Mouse (Mus musculus): Measurements from ENCODE around the gene Flii.

Gene Flii

GRCm38 (mm10) chr11:60715833-60716232 is 11.2 kb downstream of the Flii start:
- no peak for DNase-seq (ENCODE audit: low read depth, low spot score)

DNA sequence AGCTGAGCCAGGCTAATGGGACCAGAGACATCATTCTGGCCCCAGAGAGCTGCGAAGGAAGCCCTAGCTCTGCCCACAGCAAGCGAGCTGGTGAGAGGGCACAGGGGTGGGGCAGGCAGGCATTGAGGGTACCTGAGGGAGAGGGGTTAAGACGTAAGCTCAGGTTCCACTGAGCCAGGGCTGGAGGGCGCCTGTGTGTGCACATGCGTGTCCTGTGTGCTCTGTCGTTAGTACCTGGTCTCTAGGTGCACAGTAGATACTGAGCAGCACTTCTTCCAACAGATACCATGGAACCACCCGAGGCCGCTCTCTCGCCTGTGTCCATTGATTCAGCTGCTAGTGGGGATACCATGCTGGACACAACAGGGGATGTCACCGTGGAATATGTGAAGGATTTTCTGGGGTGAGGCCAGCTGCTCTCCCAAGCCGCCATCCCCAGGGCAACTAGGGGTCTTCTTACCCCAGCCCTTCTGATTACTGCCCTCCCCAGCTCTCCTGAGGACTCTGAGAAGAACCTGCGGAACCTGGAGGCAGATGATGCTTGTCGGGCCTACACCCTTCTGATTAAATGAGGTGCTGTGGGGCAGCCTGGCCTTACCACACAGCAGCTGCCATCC is 14.3 kb downstream of the Flii start:
- no peak for DNase-seq (ENCODE audit: low read depth, low spot score)

DNA sequence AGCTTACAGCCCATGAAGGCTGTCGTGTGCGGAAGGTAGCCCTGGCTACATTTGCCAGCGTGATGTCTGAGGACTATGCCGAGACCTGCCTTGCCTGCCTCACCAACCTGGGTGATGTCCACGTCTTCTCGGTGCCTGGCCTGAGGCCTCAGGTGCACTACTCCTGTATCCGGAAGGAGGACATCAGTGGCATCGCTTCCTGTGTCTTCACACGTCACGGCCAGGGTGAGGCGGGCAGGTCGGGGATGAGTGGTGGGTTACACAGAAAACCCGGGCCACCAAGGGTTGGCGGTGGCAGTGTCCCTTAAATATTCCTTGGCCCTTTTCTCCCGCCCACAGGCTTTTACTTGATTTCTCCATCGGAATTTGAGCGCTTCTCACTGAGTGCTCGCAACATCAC is 15.0 kb downstream of the Flii start:
- DNase-seq (ENCODE audit: low read depth, low spot score): no peak

GRCm38 (mm10) chr11:60711218-60711617 is 15.8 kb downstream of the Flii start:
- no peak for DNase-seq (ENCODE audit: low read depth, low spot score)

DNA sequence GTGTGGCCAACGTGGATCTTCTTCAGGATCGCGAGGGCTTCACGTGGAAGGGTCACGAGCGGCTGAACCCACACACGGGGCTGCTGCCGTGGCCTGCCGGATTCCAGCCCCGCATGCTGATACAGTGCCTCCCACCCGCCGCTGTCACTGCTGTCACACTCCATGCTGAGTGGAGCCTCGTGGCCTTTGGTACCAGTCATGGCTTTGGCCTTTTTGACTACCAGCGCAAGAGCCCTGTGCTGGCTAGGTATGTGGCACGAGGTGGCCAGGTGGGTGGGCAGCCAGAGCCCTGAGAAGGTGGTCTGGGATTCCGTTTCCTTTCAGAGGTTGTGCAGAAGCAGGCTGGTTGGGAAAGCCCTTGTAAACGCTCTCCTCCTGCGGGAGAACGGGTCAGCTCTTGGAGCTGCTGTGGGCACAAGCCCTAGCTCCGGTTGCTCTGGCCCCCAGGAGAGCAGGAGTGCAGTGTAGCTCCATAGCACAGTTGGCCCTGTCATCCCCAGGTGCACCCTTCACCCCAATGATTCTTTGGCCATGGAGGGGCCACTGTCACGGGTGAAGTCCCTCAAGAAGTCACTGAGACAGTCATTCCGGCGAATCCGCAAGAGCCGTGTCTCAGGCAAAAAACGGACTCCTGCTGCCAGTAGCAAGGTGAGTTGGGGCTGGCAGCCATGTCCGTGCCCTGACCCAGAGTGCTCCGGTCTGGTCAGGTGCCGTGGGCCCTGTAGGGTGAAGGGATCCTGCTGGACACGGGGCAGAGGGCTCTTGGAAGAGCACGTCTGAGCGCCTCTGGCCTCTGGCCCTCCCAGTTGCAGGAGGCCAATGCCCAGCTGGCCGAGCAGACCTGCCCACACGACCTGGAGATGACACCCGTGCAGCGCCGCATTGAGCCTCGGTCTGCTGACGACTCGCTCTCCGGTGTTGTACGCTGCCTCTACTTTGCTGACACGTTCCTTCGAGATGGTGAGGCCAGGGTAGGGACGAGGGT is 17.3 kb downstream of the Flii start:
- DNase-seq (ENCODE audit: low read depth, low spot score): no peak

DNA sequence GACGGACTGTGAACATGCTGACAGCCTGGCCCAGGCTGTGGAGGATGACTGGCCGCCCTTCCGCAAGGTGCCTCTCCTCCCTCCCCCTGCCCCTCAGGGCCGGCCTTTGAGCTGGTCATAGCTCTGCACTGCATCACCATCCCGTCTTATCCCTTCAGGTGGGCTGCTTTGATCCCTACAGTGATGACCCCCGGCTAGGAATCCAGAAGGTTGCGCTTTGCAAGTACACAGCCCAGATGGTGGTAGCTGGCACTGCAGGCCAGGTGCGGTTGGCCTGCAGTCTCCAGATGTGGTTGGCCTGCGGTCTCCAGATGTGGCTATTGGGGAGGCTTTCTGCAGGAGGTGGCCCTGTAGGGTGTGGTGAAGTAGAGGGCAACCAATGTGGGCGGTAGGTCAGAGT is 18.4 kb downstream of the Flii start:
- no peak for DNase-seq (ENCODE audit: low read depth, low spot score)

DNA sequence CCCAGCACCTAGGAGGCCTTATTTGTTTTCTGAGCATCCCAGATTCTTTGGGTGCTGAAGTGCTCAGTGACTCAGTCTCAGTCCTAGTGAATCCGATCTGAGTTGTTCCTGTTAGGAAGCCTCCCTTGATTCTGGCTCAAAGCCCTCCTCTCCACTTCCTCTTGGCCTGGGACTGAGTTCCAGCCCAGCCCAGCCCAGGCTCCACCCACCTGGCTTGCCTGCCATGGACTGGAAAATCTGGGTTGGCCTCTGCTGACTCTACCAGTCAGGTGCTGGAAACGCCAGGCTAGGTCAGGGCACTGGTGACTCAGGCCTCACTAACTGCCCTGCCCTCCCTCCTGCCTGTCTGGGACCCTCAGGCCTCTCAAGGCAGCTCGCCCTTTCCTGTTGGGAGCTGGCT is 19.4 kb downstream of the Flii start:
- DNase-seq (ENCODE audit: low read depth, low spot score): no peak

DNA sequence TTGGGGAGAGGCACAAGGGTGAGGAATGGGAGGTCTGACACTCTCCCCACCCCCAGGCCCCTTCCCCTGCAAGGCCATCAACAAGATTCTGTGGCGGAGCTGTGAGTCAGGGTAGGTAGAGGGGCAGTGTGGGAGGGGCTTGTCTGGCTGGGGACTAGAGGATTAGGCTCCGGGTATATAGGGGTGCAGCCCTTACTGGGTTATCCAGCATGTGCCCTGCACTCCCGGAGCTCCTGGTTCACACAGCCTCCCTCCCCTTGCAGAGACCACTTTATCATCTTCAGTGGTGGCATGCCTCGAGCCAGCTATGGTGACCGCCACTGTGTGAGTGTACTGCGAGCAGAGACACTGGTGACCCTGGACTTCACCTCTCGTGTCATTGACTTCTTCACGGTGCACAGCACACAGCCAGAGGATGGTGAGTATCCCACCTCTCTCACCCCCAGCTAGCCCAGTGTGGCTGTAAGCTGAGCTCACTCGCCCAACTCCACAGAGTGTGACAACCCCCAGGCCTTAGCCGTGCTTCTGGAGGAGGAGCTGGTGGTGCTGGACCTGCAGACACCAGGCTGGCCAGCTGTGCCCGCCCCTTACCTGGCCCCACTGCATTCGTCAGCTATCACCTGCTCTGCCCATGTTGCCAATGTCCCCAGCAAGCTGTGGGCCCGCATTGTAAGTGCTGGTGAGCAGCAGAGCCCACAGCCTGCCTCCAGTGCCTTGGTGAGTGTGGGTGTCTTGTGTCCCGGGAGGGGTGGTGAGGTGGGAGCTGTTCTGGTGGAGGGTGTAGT is 20.2 kb downstream of the Flii start:
- DNase-seq (ENCODE audit: low read depth, low spot score): no peak

- DNase-seq (ENCODE audit: low read depth, low spot score): no peak
These were observed 21.0 kb downstream of the Flii start for GRCm38 (mm10) chr11:60706076-60706475.

DNA sequence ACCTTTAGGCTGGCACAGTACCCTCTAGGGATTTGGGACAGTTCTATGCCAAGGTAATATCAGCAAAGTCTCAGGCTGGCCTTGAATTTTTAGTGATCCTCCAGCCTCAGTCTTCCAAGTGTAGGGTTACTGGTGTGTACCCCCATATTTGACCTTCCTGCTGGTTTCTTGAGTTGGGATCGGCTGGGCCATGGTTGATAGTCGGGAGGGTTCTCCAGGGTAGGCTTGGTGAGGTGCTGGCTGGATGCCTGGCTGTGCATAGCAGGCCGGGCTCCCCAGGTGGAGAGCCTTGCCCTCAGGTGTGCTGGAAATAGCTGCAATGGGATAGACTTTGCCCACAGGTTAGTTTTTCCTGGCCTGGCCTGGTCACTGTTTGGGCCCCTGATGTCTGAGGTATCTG is 21.8 kb downstream of the Flii start:
- no peak for DNase-seq (ENCODE audit: low read depth, low spot score)

DNA sequence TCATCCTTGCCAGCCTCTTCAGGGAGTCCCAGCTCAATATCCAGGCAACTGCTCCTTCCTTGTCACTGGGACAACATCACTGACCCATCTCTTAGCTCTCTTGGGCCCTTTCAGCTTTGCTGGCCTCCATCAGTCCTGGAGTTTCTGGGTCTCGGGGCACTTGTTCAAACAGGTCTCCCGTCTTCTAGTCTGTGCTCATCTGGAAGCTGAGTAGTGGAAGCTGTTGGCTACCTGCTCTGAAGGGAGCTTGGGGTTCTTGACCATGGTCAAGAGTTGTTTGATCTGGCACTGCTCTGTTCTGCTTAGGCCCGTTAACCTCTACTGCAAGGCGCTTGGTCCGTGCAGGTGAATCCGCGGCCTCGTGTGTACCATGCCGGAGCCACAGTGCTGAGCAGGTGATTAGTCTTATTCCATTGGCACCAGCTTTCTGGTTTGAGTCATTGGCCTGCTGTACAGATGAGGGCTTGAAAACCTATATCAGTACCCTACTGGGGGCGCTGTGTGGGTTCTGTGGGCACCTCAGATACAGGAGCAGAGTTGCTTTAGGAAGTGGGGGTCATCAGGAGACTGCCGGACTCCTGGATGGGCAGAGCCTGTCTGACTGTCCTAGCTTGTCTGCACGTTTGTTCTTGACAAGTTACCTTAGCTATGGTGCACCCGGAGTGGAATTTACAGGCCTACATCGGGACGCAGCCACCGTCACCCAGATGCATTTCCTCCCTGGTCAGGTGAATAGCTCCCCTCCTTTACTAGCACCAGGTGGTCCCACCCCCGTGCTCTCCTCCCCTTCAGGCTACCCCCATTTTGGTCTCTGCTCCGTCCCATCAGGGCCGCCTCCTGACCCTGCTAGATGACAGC is 22.8 kb downstream of the Flii start:
- DNase-seq (ENCODE audit: low read depth, low spot score): no peak

- peak; percentile 73 for DNase-seq (ENCODE audit: low read depth, low spot score)
These were observed 23.9 kb downstream of the Flii start for GRCm38 (mm10) chr11:60703131-60703530.

DNA sequence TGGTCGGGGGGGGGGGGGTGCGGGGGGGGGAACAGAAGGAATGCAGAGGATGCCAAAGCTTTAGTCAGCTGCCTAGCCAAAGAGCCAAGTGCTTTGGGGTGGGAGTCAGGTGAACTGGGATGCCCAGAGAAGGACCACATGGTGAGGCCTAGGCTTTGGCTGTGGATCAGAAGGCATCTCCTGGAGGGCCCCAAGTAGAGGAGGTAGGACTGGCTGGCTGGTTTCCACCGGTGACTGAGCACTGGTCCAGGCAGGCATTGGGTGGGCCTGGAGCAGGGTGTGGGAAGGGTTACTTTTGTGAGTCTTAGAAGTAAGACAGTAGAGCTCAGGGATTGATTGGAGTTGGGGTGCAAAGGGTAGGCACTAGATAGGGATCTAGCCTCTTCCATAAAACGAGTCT is 25.5 kb downstream of the Flii start:
- DNase-seq (ENCODE audit: low read depth, low spot score): no peak

- no peak for DNase-seq (ENCODE audit: low read depth, low spot score)
These were observed 26.5 kb downstream of the Flii start for GRCm38 (mm10) chr11:60700320-60701185.

GRCm38 (mm10) chr11:60699524-60700075 is 27.5 kb downstream of the Flii start, which contains the start of gene Llgl1:
Llgl1 (plus strand) TSS chr11:60699723.
- peak; percentile 91 for DNase-seq (ENCODE audit: low read depth, low spot score)

- DNase-seq (ENCODE audit: low read depth, low spot score): peak; percentile 96
These were observed 28.1 kb downstream of the Flii start for GRCm38 (mm10) chr11:60698806-60699523.

GRCm38 (mm10) chr11:60697561-60697960 is 29.5 kb downstream of the Flii start:
- DNase-seq (ENCODE audit: low read depth, low spot score): peak; percentile 61

GRCm38 (mm10) chr11:60696165-60696564 is 30.9 kb downstream of the Flii start:
- DNase-seq (ENCODE audit: low read depth, low spot score): no peak
